Mouse (Mus musculus): ENCODE measurements around the gene Senp6. TPM values are rescaled to one million over a fixed set of nuclear protein-coding genes. Genes with fewer than 3 reads are reported as not detected.
"Not testable (repeated sequence)": the region's sequence is repeated elsewhere in the genome, so short reads cannot be mapped to it uniquely, and the experiment has no call there.

Gene Senp6
- not detected in 2 replicates for polyA plus RNA-seq (2012; ENCODE audit: insufficient read depth, insufficient read length, low replicate concordance, missing spikeins)

DNA sequence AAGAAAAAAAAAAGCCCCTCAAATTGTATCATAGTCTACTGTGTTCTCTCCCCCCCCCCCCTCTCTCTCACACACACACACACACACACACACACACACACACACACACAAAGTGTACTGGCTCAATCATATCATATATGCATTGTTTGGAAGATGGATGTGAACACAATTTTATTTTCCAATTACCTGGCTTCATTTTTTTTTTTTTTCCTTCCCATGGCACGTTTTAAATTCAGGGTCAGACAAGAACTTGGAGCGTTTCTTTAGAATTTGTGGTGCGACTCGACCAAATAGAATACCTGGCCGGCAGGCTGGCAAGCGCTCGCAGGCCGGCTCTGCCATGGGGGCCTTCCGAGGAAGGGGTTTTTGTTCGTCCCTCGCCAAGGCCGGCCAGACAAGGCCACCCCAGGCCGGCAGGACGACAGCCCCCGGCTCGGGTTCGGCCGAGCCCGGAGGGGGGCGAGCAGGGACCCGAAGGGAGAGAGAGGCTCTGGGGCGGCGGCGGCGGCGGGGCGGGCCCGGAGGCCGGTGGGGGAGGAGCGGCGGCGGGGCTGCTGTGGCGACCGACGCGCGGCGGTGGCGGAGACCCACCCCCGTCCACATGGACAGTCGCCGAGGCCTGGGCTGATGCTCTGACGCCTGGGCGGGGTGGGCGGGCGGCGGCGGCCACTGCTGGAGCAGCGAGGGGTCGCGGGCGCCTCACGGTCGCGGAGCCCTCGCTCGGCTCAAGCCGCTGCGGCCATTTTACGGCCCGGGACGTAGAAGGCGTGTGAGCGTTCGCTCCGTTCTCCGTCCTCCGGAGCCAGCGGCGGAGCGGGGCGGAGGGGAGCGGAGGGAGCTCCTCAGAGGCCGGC, at the start of gene Senp6:
Senp6 (plus strand) TSS at position 537 of the 854 bp plus-strand sequence.
- Histone ChIP-seq H3K27ac (ENCODE audit: insufficient read depth, low read depth, low read length) (peak within 1 kb of the TSS; percentile 89), H3K4me3 (ENCODE audit: insufficient read depth, low read depth, low read length) (peak within 1 kb of the TSS; percentile 90), H3K4me1 (ENCODE audit: control insufficient read depth, insufficient read depth, low read length) (peaks cover 2% of the 10 kb centered on the region; the same call in 1 of the 2 replicates)
- 1% methylated on average over 67 of the region's 74 CpGs for WGBS
- TF ChIP-seq CTCF (IDR thresholded peaks at IDR 0.05; ENCODE audit: insufficient read depth, low read depth, low read length) (no peak), POLR2A (IDR thresholded peaks at IDR 0.05; ENCODE audit: insufficient read depth, low read depth, low read length) (peak; percentile 28; the same call in 1 of the 2 replicates)

DNA sequence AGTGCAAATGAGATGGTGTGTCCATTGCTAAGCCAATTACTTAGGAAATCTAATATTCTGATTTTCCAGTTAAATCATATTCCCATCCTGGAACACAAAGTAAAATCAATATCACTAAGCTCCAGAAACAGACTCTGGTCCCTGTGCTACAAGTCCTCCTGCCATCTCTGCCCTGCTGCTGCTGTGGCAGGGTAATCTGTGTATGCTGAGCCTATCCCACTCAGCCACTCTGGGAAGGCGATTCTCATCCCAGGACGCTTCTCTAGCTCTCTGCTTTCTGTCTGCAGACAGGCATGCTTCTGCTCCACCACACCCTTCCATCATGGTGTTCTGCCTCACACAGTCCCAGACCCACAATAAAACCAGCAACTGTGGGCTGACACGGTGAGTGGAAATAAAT, 46.3 kb upstream of the Senp6 start:
- no peak overlapping the region for H3K27ac ChIP-seq (ENCODE audit: insufficient read depth, low read depth, low read length)
- TF ChIP-seq CTCF (IDR thresholded peaks at IDR 0.05; ENCODE audit: insufficient read depth, low read depth, low read length) (no peak), POLR2A (IDR thresholded peaks at IDR 0.05; ENCODE audit: insufficient read depth, low read depth, low read length) (no peak)
- WGBS: 68% methylated on average over 3 of the region's 3 CpGs
- H3K4me1 ChIP-seq (ENCODE audit: control insufficient read depth, insufficient read depth, low read length): no peaks in the 10 kb centered on the region
- H3K4me3 ChIP-seq (ENCODE audit: insufficient read depth, low read depth, low read length): no peak overlapping the region

DNA sequence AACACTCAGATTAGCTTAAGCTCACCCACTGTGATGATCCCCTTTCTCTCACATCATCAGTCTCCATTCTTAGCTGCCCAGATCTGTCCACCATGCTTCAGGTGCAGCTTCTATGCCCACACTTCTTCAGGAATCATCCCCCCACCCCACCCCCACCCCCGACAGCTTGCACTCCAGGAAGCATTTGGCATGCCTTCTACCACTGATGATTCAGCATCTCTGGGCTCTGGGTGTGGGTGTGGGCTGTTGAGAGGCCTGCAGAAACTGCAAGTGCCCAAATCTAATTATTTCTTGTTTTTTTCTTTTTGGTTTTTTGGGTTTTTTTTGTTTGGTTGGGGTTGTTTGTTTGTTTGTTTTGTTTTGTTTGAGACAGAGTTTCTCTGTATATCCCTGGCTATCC, 45.1 kb upstream of the Senp6 start:
- WGBS: 15% methylated on average over 1 of the region's 1 CpGs
- TF ChIP-seq POLR2A (IDR thresholded peaks at IDR 0.05; ENCODE audit: insufficient read depth, low read depth, low read length) (no peak), CTCF (IDR thresholded peaks at IDR 0.05; ENCODE audit: insufficient read depth, low read depth, low read length) (no peak)
- no peaks in the 10 kb centered on the region for H3K4me1 ChIP-seq (ENCODE audit: control insufficient read depth, insufficient read depth, low read length)
- no peak overlapping the region for H3K4me3 ChIP-seq (ENCODE audit: insufficient read depth, low read depth, low read length)
- no peak overlapping the region for H3K27ac ChIP-seq (ENCODE audit: insufficient read depth, low read depth, low read length)

DNA sequence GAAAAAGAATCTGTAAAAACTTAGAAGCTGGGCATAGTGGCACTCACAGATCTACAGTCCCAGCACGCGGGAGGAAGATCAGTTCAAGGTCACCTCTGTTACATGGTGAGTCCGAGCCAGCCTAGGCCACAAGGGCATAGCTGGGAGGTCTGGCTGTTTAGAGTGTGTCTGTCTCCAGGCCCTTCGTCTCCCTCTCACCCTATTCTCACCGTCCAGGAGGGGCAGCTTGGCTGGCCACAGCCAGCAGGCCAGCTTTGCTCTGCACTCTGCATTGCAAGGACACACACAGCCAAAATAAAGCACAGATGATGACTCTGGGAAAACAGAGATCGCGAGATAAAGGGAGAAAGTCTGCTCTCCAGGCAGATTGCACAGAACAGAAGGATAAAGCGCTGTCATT, 43.9 kb upstream of the Senp6 start:
- Histone ChIP-seq H3K27ac (ENCODE audit: insufficient read depth, low read depth, low read length) (no peak overlapping the region), H3K4me3 (ENCODE audit: insufficient read depth, low read depth, low read length) (no peak overlapping the region), H3K4me1 (ENCODE audit: control insufficient read depth, insufficient read depth, low read length) (no peaks in the 10 kb centered on the region)
- 80% methylated on average over 8 of the region's 8 CpGs for WGBS
- TF ChIP-seq CTCF (IDR thresholded peaks at IDR 0.05; ENCODE audit: insufficient read depth, low read depth, low read length) (no peak), POLR2A (IDR thresholded peaks at IDR 0.05; ENCODE audit: insufficient read depth, low read depth, low read length) (no peak)

DNA sequence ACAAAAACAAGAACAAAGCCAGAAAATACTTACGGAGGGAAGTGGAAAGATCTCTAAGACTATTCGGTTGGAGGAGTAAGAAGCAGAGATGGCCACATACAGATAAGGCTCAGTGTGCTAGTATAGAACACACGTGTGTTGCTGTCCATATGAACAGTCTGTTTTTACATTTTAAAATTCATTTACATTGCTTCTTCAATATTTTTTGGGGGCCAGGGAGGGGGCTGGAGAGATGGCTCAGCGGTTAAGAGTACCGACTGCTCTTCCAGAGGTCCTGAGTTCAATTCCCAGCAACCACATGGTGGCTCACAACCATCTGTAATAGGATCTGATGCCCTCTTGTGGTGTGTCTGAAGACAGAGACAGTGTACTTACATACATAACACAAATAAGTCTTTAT, 41.4 kb upstream of the Senp6 start:
- 91% methylated on average over 5 of the region's 5 CpGs for WGBS
- H3K27ac ChIP-seq (ENCODE audit: insufficient read depth, low read depth, low read length); H3K4me1 ChIP-seq (ENCODE audit: control insufficient read depth, insufficient read depth, low read length); H3K4me3 ChIP-seq (ENCODE audit: insufficient read depth, low read depth, low read length): not testable (repeated sequence)

DNA sequence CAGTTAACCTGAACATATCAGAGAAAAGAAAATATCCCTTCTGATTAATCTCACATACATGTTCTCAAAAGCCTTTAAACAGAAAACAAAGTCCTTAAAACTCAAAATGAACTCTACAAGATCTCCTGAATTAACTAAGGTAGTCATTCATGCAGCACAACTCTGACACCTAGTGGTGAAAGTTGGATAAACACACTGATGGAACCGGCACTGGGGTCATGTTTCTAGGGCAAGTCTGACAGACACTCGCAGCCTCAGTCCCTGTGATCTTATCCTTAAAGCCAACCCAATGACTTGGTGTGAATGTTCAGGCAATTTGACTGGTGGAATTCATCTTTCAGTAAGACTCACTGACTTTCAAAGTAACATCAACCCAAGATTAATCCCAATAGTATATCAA, 40.7 kb upstream of the Senp6 start:
- Histone ChIP-seq H3K4me1 (ENCODE audit: control insufficient read depth, insufficient read depth, low read length) (no peaks in the 10 kb centered on the region), H3K4me3 (ENCODE audit: insufficient read depth, low read depth, low read length) (no peak overlapping the region), H3K27ac (ENCODE audit: insufficient read depth, low read depth, low read length) (no peak overlapping the region)
- TF ChIP-seq POLR2A (IDR thresholded peaks at IDR 0.05; ENCODE audit: insufficient read depth, low read depth, low read length) (no peak), CTCF (IDR thresholded peaks at IDR 0.05; ENCODE audit: insufficient read depth, low read depth, low read length) (no peak)
- WGBS: 5% methylated on average over 2 of the region's 2 CpGs

DNA sequence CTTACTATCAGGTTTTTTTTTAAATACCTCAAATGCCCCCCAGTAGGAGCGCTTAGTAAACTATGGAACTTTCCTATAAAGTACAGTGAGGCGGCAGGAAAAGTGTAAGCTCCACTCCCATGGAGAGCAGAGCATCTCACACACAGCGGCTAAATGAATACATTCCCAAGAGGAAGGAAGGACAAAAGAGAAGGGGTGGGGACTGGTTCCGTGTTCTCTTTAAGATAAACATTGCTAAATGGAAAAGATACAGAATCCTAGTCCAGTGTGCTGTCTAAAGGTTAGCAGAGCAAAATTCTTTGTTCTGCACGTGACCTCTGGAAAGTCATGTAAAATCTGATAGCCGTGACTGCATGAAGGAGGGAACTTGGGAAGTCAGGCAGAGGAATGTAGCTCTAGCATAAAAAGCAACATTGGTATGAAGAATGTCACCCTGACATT, 40.1 kb upstream of the Senp6 start:
- H3K4me3 ChIP-seq (ENCODE audit: insufficient read depth, low read depth, low read length): no peak overlapping the region
- H3K4me1 ChIP-seq (ENCODE audit: control insufficient read depth, insufficient read depth, low read length): no peaks in the 10 kb centered on the region
- no peak for TF ChIP-seq POLR2A (IDR thresholded peaks at IDR 0.05; ENCODE audit: insufficient read depth, low read depth, low read length)
- TF ChIP-seq CTCF (IDR thresholded peaks at IDR 0.05; ENCODE audit: insufficient read depth, low read depth, low read length): no peak
- 73% methylated on average over 6 of the region's 6 CpGs for WGBS
- H3K27ac ChIP-seq (ENCODE audit: insufficient read depth, low read depth, low read length): no peak overlapping the region

DNA sequence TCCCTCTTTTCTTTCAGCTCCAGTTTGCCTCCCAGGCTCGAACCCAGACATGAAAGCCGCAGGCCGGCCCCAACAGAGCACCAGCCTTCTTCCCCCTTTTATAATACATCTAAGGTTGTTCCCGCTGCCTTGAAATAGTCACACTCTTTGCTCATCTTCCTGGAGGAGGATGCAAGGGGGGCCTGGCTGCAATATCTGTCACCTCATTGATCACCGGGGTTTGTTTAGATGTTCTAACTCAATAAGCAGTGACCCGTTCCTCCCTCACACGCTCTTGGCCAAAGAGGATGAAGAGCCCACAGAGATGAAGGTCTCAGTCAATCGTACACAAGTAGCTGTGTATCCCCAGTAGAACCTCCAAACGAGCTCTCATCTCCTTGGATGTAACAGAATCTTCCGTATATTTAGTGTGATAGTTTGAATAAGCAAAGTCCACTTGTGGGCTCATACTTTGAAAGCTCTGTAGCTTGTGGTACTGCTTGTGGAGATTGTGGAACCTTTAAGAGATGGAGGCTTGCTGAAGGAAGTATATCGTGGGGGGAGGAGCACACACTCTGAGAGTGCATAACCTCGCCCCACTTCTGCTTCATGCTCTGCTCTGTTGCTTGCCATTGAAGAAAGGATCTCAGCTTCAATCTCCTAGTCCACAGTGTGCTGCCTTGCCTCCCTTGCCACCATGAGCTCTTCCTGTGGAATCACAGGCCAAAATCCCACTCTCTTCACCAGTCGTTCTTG, 29.3 kb upstream of the Senp6 start:
- Histone ChIP-seq H3K4me1 (ENCODE audit: control insufficient read depth, insufficient read depth, low read length) (no peaks in the 10 kb centered on the region), H3K27ac (ENCODE audit: insufficient read depth, low read depth, low read length) (no peak overlapping the region), H3K4me3 (ENCODE audit: insufficient read depth, low read depth, low read length) (no peak overlapping the region)
- TF ChIP-seq CTCF (IDR thresholded peaks at IDR 0.05; ENCODE audit: insufficient read depth, low read depth, low read length) (no peak), POLR2A (IDR thresholded peaks at IDR 0.05; ENCODE audit: insufficient read depth, low read depth, low read length) (no peak)
- WGBS: 91% methylated on average over 13 of the region's 13 CpGs

DNA sequence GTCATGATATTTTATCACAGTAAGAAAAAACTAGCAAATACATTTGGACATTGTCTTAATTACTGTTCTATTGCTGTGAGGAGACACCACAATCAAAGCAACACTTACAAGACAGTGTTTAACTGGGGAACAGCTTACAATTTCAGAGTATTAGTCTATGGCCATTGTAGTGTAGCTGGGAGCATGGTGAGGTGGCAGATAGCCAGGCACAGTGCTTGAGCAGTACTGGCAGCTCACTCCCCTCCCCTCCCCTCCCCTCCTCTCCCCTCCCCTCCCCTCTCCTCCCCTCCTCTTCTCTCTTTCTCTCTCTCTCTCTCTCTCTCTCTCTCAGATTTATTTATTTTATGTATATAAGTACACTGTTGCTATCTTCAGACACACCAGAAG, 28.7 kb upstream of the Senp6 start:
- no peak overlapping the region for H3K4me3 ChIP-seq (ENCODE audit: insufficient read depth, low read depth, low read length)
- no peak overlapping the region for H3K27ac ChIP-seq (ENCODE audit: insufficient read depth, low read depth, low read length)
- H3K4me1 ChIP-seq (ENCODE audit: control insufficient read depth, insufficient read depth, low read length): no peaks in the 10 kb centered on the region
- TF ChIP-seq POLR2A (IDR thresholded peaks at IDR 0.05; ENCODE audit: insufficient read depth, low read depth, low read length): no peak

Data from olfactory bulb, adult 2 months (tissue).